Mouse (Mus musculus) cerebellum, adult 2 months (tissue): Measurements from ENCODE around the gene Slc9a3r1. TPM values are rescaled to one million over a fixed set of nuclear protein-coding genes. Genes with fewer than 3 reads are reported as not detected.

Experiments used
- DNase-seq, 2 experiments: peaks; one replicate each; pipeline ENCODE4 v3.0.0; 2021
- H3K27ac ChIP-seq: fragments of 200-500 bp; 2 replicates; pipeline ENCODE4 v1.5.1; 2012; ENCODE audit warnings: low read length, control low read depth, inconsistent platforms; ENCODE audit not compliant: insufficient read depth
- H3K27me3 ChIP-seq: fragments of 200-500 bp; 2 replicates; pipeline ENCODE4 v1.6.1; 2012; ENCODE audit warnings: inconsistent platforms, mild to moderate bottlenecking, low read length, moderate library complexity; ENCODE audit not compliant: control insufficient read depth, insufficient read depth
- H3K4me1 ChIP-seq: fragments of 200-500 bp; 2 replicates; pipeline ENCODE4 v1.6.1; 2011; ENCODE audit warnings: low read length; ENCODE audit not compliant: control insufficient read depth, insufficient read depth
- H3K4me3 ChIP-seq: fragments of 200-500 bp; replicated peaks from 2 replicates; pipeline ENCODE3; 2011; ENCODE audit warnings: mild to moderate bottlenecking, low read depth, low read length, control low read depth; ENCODE audit not compliant: insufficient read depth
- CTCF ChIP-seq: fragments of 200-500 bp; IDR thresholded peaks from 2 replicates; pipeline ENCODE4 v1.5.1; 2011; ENCODE audit warnings: low read depth, mild to moderate bottlenecking, control low read depth, low read length, moderate library complexity, borderline replicate concordance; ENCODE audit not compliant: insufficient read depth
- POLR2A ChIP-seq: fragments of 200-500 bp; IDR thresholded peaks from 2 replicates; pipeline ENCODE4 v1.6.1; 2011; ENCODE audit warnings: low read length, control low read depth, borderline replicate concordance; ENCODE audit not compliant: insufficient read depth
- WGBS: fragments of 180-500 bp; shearing (Covaris S2); methylation state at CpG from one replicate; pipeline ENCODE4 v1.1.7; 2018; 5-methylcytosine and 5-hydroxymethylcytosine counted together
- polyA plus RNA-seq: library from polyadenylated mRNA; depleted of rRNA; stranded (reverse); fragments of >200 nt; gene quantifications from 2 replicates; pipeline ENCODE4 v1.2.3, GENCODE M21; 2012

Slc9a3r1 gene
- polyA plus RNA-seq, 1 experiment: 87.2 TPM

- H3K4me1 ChIP-seq: peaks cover 82% of the 10 kb centered on the region
- peak overlapping the region; percentile 97 for H3K27ac ChIP-seq
- no peaks in the 10 kb centered on the region for H3K27me3 ChIP-seq
- peak overlapping the region; percentile 36 for H3K4me3 ChIP-seq
- peak; percentile 97 for DNase-seq
- TF ChIP-seq POLR2A: peak; percentile 20; the same call in 1 of the 2 replicates
- TF ChIP-seq CTCF: no peak
- WGBS: 8% methylated on average over 18 of the region's 18 CpGs
Observed at GRCm38 (mm10) chr11:115217439-115218410, 54.6 kb downstream of the Slc9a3r1 start.

- H3K4me3 ChIP-seq: no peak overlapping the region
- DNase-seq: peak; percentile 64 to 79
- TF ChIP-seq CTCF (no peak), POLR2A (no peak)
- no peaks in the 10 kb centered on the region for H3K27me3 ChIP-seq
- H3K27ac ChIP-seq: peak overlapping the region; percentile 97
- 10% methylated on average over 9 of the region's 9 CpGs for WGBS
- peaks cover 82% of the 10 kb centered on the region for H3K4me1 ChIP-seq
Observed at GRCm38 (mm10) chr11:115219263-115219662, 56.1 kb downstream of the Slc9a3r1 start.

- DNase-seq: no peak
- WGBS: 31% methylated on average over 10 of the region's 10 CpGs
- peak overlapping the region; percentile 97 for H3K27ac ChIP-seq
- no peaks in the 10 kb centered on the region for H3K27me3 ChIP-seq
- TF ChIP-seq POLR2A (no peak), CTCF (no peak)
- H3K4me3 ChIP-seq: no peak overlapping the region
- H3K4me1 ChIP-seq: peaks cover 81% of the 10 kb centered on the region
Observed at GRCm38 (mm10) chr11:115219685-115220084, 56.5 kb downstream of the Slc9a3r1 start.

GRCm38 (mm10) chr11:115222077-115222476, 58.9 kb downstream of the Slc9a3r1 start:
- DNase-seq: no peak
- no peak overlapping the region for H3K4me3 ChIP-seq
- TF ChIP-seq CTCF: no peak
- no peak for TF ChIP-seq POLR2A
- H3K27me3 ChIP-seq: no peaks in the 10 kb centered on the region
- H3K4me1 ChIP-seq: peaks cover 84% of the 10 kb centered on the region
- WGBS: 38% methylated on average over 12 of the region's 12 CpGs
- no peak overlapping the region for H3K27ac ChIP-seq

- Histone ChIP-seq H3K4me3 (no peak overlapping the region), H3K27me3 (no peaks in the 10 kb centered on the region), H3K27ac (no peak overlapping the region), H3K4me1 (peaks cover 83% of the 10 kb centered on the region)
- TF ChIP-seq POLR2A: no peak
- TF ChIP-seq CTCF: no peak
- 47% methylated on average over 5 of the region's 5 CpGs for WGBS
- no peak for DNase-seq
Observed at GRCm38 (mm10) chr11:115222570-115222969, 59.4 kb downstream of the Slc9a3r1 start.

GRCm38 (mm10) chr11:115223451-115223850, 60.3 kb downstream of the Slc9a3r1 start:
- H3K4me1 ChIP-seq: peaks cover 84% of the 10 kb centered on the region
- TF ChIP-seq CTCF (no peak), POLR2A (no peak)
- H3K27me3 ChIP-seq: no peaks in the 10 kb centered on the region
- H3K4me3 ChIP-seq: no peak overlapping the region
- H3K27ac ChIP-seq: peak overlapping the region; percentile 2; the same call in 1 of the 2 replicates
- peak; percentile 65 to 66 for DNase-seq
- WGBS: 15% methylated on average over 11 of the region's 11 CpGs

GRCm38 (mm10) chr11:115223877-115224276, 60.7 kb downstream of the Slc9a3r1 start:
- TF ChIP-seq CTCF (no peak), POLR2A (no peak)
- WGBS: 73% methylated on average over 6 of the region's 6 CpGs
- no peak for DNase-seq
- H3K27ac ChIP-seq: peak overlapping the region; percentile 2; the same call in 1 of the 2 replicates
- peaks cover 84% of the 10 kb centered on the region for H3K4me1 ChIP-seq
- no peak overlapping the region for H3K4me3 ChIP-seq
- no peaks in the 10 kb centered on the region for H3K27me3 ChIP-seq
